Mouse (Mus musculus): Measurements from ENCODE around the gene Rgp1. TPM values are rescaled to one million over a fixed set of nuclear protein-coding genes. Genes with fewer than 3 reads are reported as not detected.

The Rgp1 gene
- polyA plus RNA-seq (2015; fragmentation: Nextera tagmentation; extraction: Ambion mirVana): 12.0 TPM in 2 replicates

GRCm38 (mm10) chr4:43578376-43579204, at the start of gene Rgp1, which contains the start of gene Gba2:
Gene Rgp1, plus strand, starts transcription at chr4:43578715.
Gene Gba2, minus strand, starts transcription at chr4:43578873.

GRCm38 (mm10) chr4:43561997-43562768, 16.3 kb upstream of the Rgp1 start, which contains the start of the genes Creb3 and Tln1:
Gene Creb3, plus strand, starts transcription at chr4:43562332.
Gene Tln1, minus strand, starts transcription at chr4:43562691.

GRCm38 (mm10) chr4:43584444-43585416, 6.2 kb downstream of the Rgp1 start, which contains the start of gene Msmp:
Gene Msmp, minus strand, starts transcription at chr4:43584494.

GRCm38 (mm10) chr4:43631046-43631955, 52.8 kb downstream of the Rgp1 start, which contains the start of gene Npr2:
Gene Npr2, plus strand, starts transcription at chr4:43631935.

Small RNAs within 50 kb of the gene (microRNA-seq; reads per million reads assigned to microRNA genes)
- gene Gm25262: not detected

Other genes with a start within 250 kb of the Rgp1 start
- gene Rusc2, start 196.7 kb upstream of the Rgp1 start, polyA plus RNA-seq (2015; fragmentation: Nextera tagmentation; extraction: Ambion mirVana): 49.6 and 50.3 TPM in 2 replicates
- gene Fam166b, start 149.6 kb upstream of the Rgp1 start, polyA plus RNA-seq (2015; fragmentation: Nextera tagmentation; extraction: Ambion mirVana): 0.27 TPM in 1 of 2 replicates, not detected in the other
- gene Tesk1, start 136.8 kb upstream of the Rgp1 start, polyA plus RNA-seq (2015; fragmentation: Nextera tagmentation; extraction: Ambion mirVana): 8.8 and 9.1 TPM in 2 replicates
- gene Cd72, start 124.1 kb upstream of the Rgp1 start, polyA plus RNA-seq (2015; fragmentation: Nextera tagmentation; extraction: Ambion mirVana): 3.1 and 3.8 TPM in 2 replicates
- gene Sit1, start 95.0 kb upstream of the Rgp1 start, polyA plus RNA-seq (2015; fragmentation: Nextera tagmentation; extraction: Ambion mirVana): not detected in 2 replicates
- gene Ccdc107, start 85.8 kb upstream of the Rgp1 start, polyA plus RNA-seq (2015; fragmentation: Nextera tagmentation; extraction: Ambion mirVana): 470 and 488 TPM in 2 replicates
- gene Arhgef39, start 79.0 kb upstream of the Rgp1 start, polyA plus RNA-seq (2015; fragmentation: Nextera tagmentation; extraction: Ambion mirVana): 13.1 and 13.4 TPM in 2 replicates
- 3.2 TPM in 2 replicates for gene Car9, start 71.7 kb upstream of the Rgp1 start, polyA plus RNA-seq (2015; fragmentation: Nextera tagmentation; extraction: Ambion mirVana)
- gene Tpm2, start 55.0 kb upstream of the Rgp1 start, polyA plus RNA-seq (2015; fragmentation: Nextera tagmentation; extraction: Ambion mirVana): 9,877 and 11,778 TPM in 2 replicates
- gene Creb3, start 16.4 kb upstream of the Rgp1 start, polyA plus RNA-seq (2015; fragmentation: Nextera tagmentation; extraction: Ambion mirVana): 87.8 and 96.0 TPM in 2 replicates
- 176 and 198 TPM in 2 replicates for gene Tln1, start 16.0 kb upstream of the Rgp1 start, polyA plus RNA-seq (2015; fragmentation: Nextera tagmentation; extraction: Ambion mirVana)
- gene Gba2, start 158 bp downstream of the Rgp1 start, polyA plus RNA-seq (2015; fragmentation: Nextera tagmentation; extraction: Ambion mirVana): 6.8 and 7.0 TPM in 2 replicates
- not detected in 2 replicates for gene Msmp, start 5.8 kb downstream of the Rgp1 start, polyA plus RNA-seq (2015; fragmentation: Nextera tagmentation; extraction: Ambion mirVana)
- gene Npr2, start 53.2 kb downstream of the Rgp1 start, polyA plus RNA-seq (2015; fragmentation: Nextera tagmentation; extraction: Ambion mirVana): 8.3 and 8.5 TPM in 2 replicates
- gene Spag8, start 74.9 kb downstream of the Rgp1 start, polyA plus RNA-seq (2015; fragmentation: Nextera tagmentation; extraction: Ambion mirVana): 0.10 TPM in 1 of 2 replicates, not detected in the other
- gene Hint2, start 77.8 kb downstream of the Rgp1 start, polyA plus RNA-seq (2015; fragmentation: Nextera tagmentation; extraction: Ambion mirVana): 114 and 122 TPM in 2 replicates
- gene Tmem8b, start 90.3 kb downstream of the Rgp1 start, polyA plus RNA-seq (2015; fragmentation: Nextera tagmentation; extraction: Ambion mirVana): 3.0 and 3.4 TPM in 2 replicates
- gene Fam221b, start 90.4 kb downstream of the Rgp1 start, polyA plus RNA-seq (2015; fragmentation: Nextera tagmentation; extraction: Ambion mirVana): 1.5 and 2.7 TPM in 2 replicates
- gene Olfr70, start 122.1 kb downstream of the Rgp1 start, polyA plus RNA-seq (2015; fragmentation: Nextera tagmentation; extraction: Ambion mirVana): not detected in 2 replicates
- gene Olfr71, start 131.5 kb downstream of the Rgp1 start, polyA plus RNA-seq (2015; fragmentation: Nextera tagmentation; extraction: Ambion mirVana): not detected in 2 replicates
- gene Hrct1, start 148.5 kb downstream of the Rgp1 start, polyA plus RNA-seq (2015; fragmentation: Nextera tagmentation; extraction: Ambion mirVana): 6.1 and 7.9 TPM in 2 replicates
- 0.42 and 0.43 TPM in 2 replicates for gene Spaar, start 151.3 kb downstream of the Rgp1 start, polyA plus RNA-seq (2015; fragmentation: Nextera tagmentation; extraction: Ambion mirVana)
- not detected in 2 replicates for gene Olfr159, start 192.3 kb downstream of the Rgp1 start, polyA plus RNA-seq (2015; fragmentation: Nextera tagmentation; extraction: Ambion mirVana)
- gene Olfr156, start 245.2 kb downstream of the Rgp1 start, polyA plus RNA-seq (2015; fragmentation: Nextera tagmentation; extraction: Ambion mirVana): not detected in 2 replicates